ENCODE assay signal across 25 mouse cellular contexts in the genomic region with DNA sequence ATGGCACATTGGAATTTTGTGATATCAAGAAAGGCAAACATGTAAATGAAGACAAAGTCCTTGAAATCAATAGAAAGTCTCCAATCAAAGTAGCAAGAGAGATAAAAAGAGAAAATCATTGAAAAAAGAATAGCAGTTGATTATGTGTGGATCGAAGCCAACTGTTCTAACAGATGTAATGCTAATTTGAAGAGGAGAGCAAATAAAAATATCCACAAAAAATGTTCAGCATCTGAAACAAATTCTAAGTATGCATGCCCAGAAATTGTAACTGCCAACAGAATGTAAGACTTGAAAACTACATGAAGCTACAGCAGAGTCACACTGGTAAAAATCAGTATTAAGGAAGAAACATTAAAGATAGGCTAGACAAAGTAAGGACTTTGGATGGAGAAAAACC.
DNase-seq lines count a peak whose midpoint lies in the region; ATAC-seq and TF ChIP-seq lines count a peak whose summit lies in the region.
"Had no signal": no experiment of that assay in that cellular context is flagged by ENCODE, and none has a peak within 500 bp of the region (broad histone marks: within the 10 kb centered on the region; RNA-seq: fewer than 3 reads in every experiment).

No protein-coding gene starts in this region.

- no peaks in the 10 kb centered on the region for H3K36me3 ChIP-seq in forebrain, postnatal 0 days (ENCODE audit: insufficient read depth)
- H3K36me3 ChIP-seq in forebrain, embryonic 15.5 days, result no peaks in the 10 kb centered on the region
- H3K36me3 ChIP-seq: embryonic facial prominence, embryonic 12.5 days; embryonic facial prominence, embryonic 15.5 days; forebrain, embryonic 12.5 days; G1E; hindbrain, embryonic 12.5 days; hindbrain, embryonic 15.5 days had no signal

- DNase-seq in forebrain, postnatal 0 days, result peak; percentile 35
- peak; percentile 5 for DNase-seq in layer of hippocampus, adult 9-10 months (ENCODE audit: low spot score)
- no peak for DNase-seq in layer of hippocampus, adult 9-11 months
- peak; percentile 56 for DNase-seq in brain, embryonic 14.5 days (ENCODE audit: low read depth)
- DNase-seq in lung, adult 18-20 months, result no peak
- DNase-seq in cerebellum, postnatal 36 days, result no peak
- DNase-seq: adrenal gland, postnatal 10 days; adrenal gland, postnatal 36 days; B cell, adult 2 months; cerebellum, adult 18-20 months; cerebellum, adult 9-10 months; cerebellum, postnatal 14 days; gastrocnemius, adult 2 months; gastrocnemius, postnatal 14 days; heart, adult 11 months had no signal

- no peak overlapping the region for H3K4me2 ChIP-seq in forebrain, postnatal 0 days (ENCODE audit: low read depth)
- no peak overlapping the region for H3K4me2 ChIP-seq in forebrain, embryonic 15.5 days (replicated peaks)
- H3K4me2 ChIP-seq: embryonic facial prominence, embryonic 12.5 days; embryonic facial prominence, embryonic 15.5 days; forebrain, embryonic 12.5 days; heart, embryonic 11.5 days; hindbrain, embryonic 12.5 days; hindbrain, embryonic 15.5 days had no signal

- H3K27me3 ChIP-seq in forebrain, postnatal 0 days (ENCODE audit: insufficient read depth, low read length), result no peaks in the 10 kb centered on the region
- H3K27me3 ChIP-seq in forebrain, embryonic 15.5 days, result no peaks in the 10 kb centered on the region
- H3K27me3 ChIP-seq: CH12.LX; embryonic facial prominence, embryonic 12.5 days; embryonic facial prominence, embryonic 15.5 days; forebrain, embryonic 12.5 days; hindbrain, embryonic 12.5 days; hindbrain, embryonic 15.5 days; Patski had no signal

- ATAC-seq in forebrain, postnatal 0 days, result no peak; the same call in 1 of the 2 replicates
- no peak for ATAC-seq in forebrain, embryonic 15.5 days (replicated peaks)
- ATAC-seq: Patski had no signal

- TF ChIP-seq POLR2A in brain, embryonic 14.5 days (IDR thresholded peaks at IDR 0.05; ENCODE audit: borderline replicate concordance, extremely low read depth, insufficient read depth, insufficient read length, poor library complexity, severe bottlenecking), result no peak

- TF ChIP-seq CTCF in forebrain, postnatal 0 days (IDR thresholded peaks at IDR 0.05; ENCODE audit: low read depth), result no peak
- no peak for TF ChIP-seq CTCF in brain, embryonic 14.5 days (IDR thresholded peaks at IDR 0.05; ENCODE audit: borderline replicate concordance, extremely low read depth, insufficient read depth, insufficient read length)

- no peak overlapping the region for H3K9ac ChIP-seq in forebrain, postnatal 0 days
- no peak overlapping the region for H3K9ac ChIP-seq in forebrain, embryonic 15.5 days (replicated peaks)
- H3K9ac ChIP-seq: embryonic facial prominence, embryonic 12.5 days; embryonic facial prominence, embryonic 15.5 days; forebrain, embryonic 12.5 days; hindbrain, embryonic 12.5 days; hindbrain, embryonic 15.5 days had no signal

- H3K27ac ChIP-seq in forebrain, postnatal 0 days (ENCODE audit: low read depth, low read length), result no peak overlapping the region
- H3K27ac ChIP-seq in forebrain, embryonic 15.5 days (replicated peaks), result no peak overlapping the region
- H3K27ac ChIP-seq: embryonic facial prominence, embryonic 12.5 days; embryonic facial prominence, embryonic 15.5 days; forebrain, embryonic 12.5 days; gastrocnemius, adult 2 months; hindbrain, embryonic 12.5 days; hindbrain, embryonic 15.5 days had no signal

- no peaks in the 10 kb centered on the region for H3K9me3 ChIP-seq in forebrain, postnatal 0 days (ENCODE audit: low read length)
- H3K9me3 ChIP-seq in forebrain, embryonic 15.5 days, result no peaks in the 10 kb centered on the region
- H3K9me3 ChIP-seq: embryonic facial prominence, embryonic 12.5 days; embryonic facial prominence, embryonic 15.5 days; forebrain, embryonic 12.5 days; G1E; hindbrain, embryonic 12.5 days; hindbrain, embryonic 15.5 days had no signal

- H3K4me1 ChIP-seq in forebrain, postnatal 0 days (ENCODE audit: insufficient read depth), result no peaks in the 10 kb centered on the region
- no peaks in the 10 kb centered on the region for H3K4me1 ChIP-seq in forebrain, embryonic 15.5 days
- H3K4me1 ChIP-seq: embryonic facial prominence, embryonic 12.5 days; embryonic facial prominence, embryonic 15.5 days; forebrain, embryonic 12.5 days; hindbrain, embryonic 12.5 days; hindbrain, embryonic 15.5 days had no signal

- WGBS in forebrain, postnatal 0 days, result 86% methylated on average over 1 of the region's 1 CpGs
- 79% methylated on average over 1 of the region's 1 CpGs for WGBS in forebrain, embryonic 15.5 days

- H3K4me3 ChIP-seq in forebrain, postnatal 0 days (ENCODE audit: low read depth, low read length), result no peak overlapping the region
- H3K4me3 ChIP-seq in forebrain, embryonic 15.5 days, result no peak overlapping the region
- H3K4me3 ChIP-seq: embryonic facial prominence, embryonic 12.5 days; embryonic facial prominence, embryonic 15.5 days; forebrain, embryonic 12.5 days; gastrocnemius, adult 2 months; hindbrain, embryonic 12.5 days; hindbrain, embryonic 15.5 days had no signal

Comparison
In these comparisons a context has a peak if more than half of its experiments do, and no peak if none do; other contexts are left out.
1. DNase-seq: peak in forebrain, postnatal 0 days (single experiment), layer of hippocampus, adult 9-10 months (single experiment) and brain, embryonic 14.5 days (single experiment); none in layer of hippocampus, adult 9-11 months (single experiment), lung, adult 18-20 months (0 of 2) and cerebellum, postnatal 36 days (0 of 2).